Mouse (Mus musculus): ENCODE measurements around the gene Fhod1.

DNA sequence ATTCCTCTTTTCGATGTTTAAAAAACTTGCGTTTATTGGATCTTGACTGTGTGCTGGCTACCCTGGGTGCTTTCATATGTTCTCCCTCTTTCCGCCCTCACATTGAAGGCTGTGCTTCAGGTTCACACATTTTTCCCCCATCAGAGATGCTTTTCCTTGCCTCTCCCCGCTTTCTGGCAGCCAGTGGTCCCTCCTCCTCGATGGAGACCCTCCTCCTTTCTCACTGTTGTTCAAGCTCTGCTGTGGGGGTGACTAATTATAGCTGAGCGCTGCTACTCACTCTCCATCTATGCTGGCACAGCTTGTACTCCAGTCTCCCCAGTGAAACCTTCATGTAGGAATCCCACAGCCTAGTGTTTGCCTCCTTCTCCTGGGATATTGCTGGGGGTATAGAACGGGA lies 2.4 kb upstream of the Fhod1 start:
- no peak for TF ChIP-seq CTCF (IDR thresholded peaks at IDR 0.05; ENCODE audit: control insufficient read depth, insufficient read depth, insufficient read length)
- TF ChIP-seq CEBPB (IDR thresholded peaks at IDR 0.05; ENCODE audit: low read depth): no peak
- TF ChIP-seq MYOD1 (IDR thresholded peaks at IDR 0.05; ENCODE audit: control insufficient read depth, insufficient read length, low read depth): no peak
- TF ChIP-seq MAX (IDR thresholded peaks at IDR 0.05): no peak
- no peak for TF ChIP-seq USF1 (IDR thresholded peaks at IDR 0.05; ENCODE audit: low read depth)
- TF ChIP-seq MYOG (IDR thresholded peaks at IDR 0.05; ENCODE audit: control insufficient read depth, extremely low read depth, insufficient read length): no peak

All from C2C12 (cell line).